Mouse (Mus musculus) megakaryocyte progenitor cell, adult 5-6 weeks (primary cell): ENCODE measurements around the gene Zfp628. TPM values are rescaled to one million over a fixed set of nuclear protein-coding genes. Genes with fewer than 3 reads are reported as not detected.

ENCODE experiments used
- ATAC-seq: replicated peaks from 2 replicates; pipeline ENCODE4 v1.8.0; 2016; ENCODE audit warnings: mild to moderate bottlenecking, moderate TSS enrichment, inconsistent platforms; ENCODE audit not compliant: poor library complexity
- total RNA-seq, 2 experiments: library from RNA; stranded (forward) in 1 of 2; stranded (reverse) in 1 of 2; fragments of 157-497, 149-512 nt in 1 of 2; fragments of 200-1000 nt in 1 of 2; gene quantifications; 2 replicates each; pipeline versions ENCODE4 v1.2.3 to v1.2.4; 2015 to 2017

Gene Zfp628
- total RNA-seq, 2 experiments from 2014 or later: 1.9 to 7.4 TPM

GRCm38 (mm10) chr7:4917494-4917893, 2.5 kb downstream of the Zfp628 start:
- ATAC-seq: no peak

DNA sequence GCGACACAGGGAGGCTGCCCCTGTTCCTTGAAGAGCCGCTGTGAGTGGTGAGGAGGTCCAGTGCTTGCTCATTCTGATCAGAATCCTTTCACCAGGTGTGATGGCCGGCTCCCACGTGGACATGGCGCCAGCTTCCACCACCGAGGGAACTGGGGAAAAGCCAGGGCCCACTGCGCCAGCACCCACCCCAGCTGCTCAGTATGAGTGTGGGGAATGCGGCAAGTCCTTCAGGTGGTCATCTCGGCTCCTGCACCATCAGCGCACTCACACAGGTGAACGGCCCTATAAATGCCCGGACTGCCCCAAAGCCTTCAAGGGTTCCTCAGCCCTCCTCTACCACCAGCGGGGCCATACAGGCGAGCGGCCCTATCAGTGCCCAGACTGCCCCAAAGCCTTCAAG, 3.7 kb downstream of the Zfp628 start:
- ATAC-seq: no peak

GRCm38 (mm10) chr7:4919096-4919495, 4.1 kb downstream of the Zfp628 start:
- ATAC-seq: no peak

DNA sequence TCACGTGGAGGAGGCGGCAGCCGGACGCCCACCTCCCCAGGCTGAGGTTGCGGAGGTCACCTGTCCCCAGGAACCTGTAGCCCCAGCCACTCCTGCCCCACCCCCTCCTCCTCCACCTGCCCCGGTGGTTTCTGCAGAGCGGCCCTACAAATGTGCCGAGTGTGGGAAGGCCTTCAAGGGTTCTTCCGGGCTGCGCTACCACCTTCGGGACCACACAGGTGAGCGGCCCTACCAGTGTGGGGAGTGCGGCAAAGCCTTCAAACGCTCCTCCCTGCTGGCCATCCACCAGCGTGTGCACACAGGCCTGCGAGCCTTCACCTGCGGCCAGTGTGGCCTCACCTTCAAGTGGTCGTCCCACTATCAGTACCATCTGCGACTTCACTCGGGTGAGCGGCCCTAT, 5.0 kb downstream of the Zfp628 start:
- ATAC-seq: no peak

DNA sequence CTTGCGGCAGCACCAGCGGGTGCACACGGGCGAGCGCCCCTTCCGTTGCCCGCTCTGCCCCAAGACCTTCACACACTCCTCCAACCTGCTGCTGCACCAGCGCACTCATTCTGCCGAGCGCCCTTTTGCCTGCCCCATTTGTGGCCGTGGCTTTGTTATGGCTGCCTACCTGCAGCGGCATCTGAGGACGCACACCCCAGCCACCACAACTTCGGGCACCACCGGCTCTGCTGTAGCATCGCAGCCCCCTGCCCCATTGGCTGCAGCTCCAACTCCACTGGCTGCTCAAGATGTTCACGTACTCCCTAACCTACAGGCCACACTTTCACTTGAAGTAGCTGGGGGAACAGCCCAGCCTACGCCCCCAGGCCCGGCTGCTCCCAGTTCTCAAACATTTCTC, 5.5 kb downstream of the Zfp628 start:
- ATAC-seq: no peak

DNA sequence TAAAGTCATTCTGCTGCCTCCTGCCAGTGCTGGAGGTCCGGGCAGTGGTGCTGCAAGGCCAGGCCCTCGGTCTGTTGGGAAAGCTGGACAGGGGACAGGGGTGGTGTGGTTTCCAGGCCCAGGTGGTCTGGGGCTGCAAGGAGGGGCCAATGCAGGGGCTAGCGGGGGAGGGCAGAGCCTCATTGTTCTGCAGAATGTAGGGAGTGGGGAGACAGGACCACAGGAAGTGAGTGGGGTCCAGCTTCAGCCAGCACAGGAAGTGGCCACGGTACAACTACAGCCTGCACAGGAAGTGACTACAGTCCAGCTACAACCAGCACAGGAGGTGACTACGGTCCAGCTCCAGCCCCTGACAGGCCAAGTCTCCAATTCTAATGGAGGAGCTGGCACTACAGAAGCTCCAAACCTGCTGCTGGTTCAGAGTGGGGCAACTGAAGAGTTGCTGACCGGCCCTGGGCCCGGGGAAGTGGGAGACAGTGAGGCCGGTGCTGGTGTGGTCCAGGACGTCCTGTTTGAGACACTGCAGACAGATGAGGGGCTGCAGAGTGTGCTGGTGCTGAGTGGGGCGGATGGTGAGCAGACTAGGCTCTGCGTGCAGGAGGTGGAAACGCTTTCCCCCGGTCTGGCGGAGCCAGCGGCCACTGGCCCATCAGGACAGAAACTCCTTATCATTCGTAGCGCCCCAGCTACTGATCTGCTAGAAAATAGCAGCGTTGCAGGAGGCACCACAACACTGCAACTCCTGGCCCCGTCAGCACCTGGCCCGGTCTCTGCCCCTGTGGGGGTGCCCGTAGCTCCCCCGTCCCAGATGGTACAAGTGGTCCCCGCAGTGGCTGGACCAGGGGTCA, 6.2 kb downstream of the Zfp628 start:
- no peak for ATAC-seq

DNA sequence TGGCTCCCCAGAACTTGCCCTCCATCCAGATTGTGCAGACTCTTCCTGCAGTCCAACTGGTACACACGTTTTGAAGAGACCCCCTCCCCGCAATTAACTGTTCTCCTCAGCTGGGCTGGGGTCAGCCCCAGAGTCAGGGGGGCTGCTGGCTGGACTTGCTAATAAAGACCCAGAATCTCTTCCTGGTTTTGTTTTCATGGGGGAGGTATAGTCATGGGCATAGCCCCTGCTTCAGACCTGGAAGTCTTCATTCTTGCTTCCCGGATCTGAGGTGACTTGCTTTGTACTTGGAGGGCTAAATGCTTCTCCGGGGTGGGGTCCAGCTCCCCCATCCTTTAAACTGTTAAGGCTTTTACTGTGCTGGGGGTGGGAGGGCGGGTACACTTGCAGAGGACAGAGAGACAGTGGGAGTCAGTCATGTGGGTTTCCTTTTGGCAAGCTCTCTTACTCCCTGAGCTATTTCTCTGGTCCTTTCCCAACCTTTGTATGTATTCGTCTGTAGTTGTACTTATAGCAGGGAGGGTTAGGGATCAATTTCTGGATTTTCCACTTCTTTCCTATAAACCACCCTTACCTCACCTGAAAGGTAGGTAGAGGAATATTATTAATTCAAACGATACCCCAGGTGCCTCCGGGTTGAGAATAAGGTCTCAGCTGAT, 6.9 kb downstream of the Zfp628 start, which contains the start of gene Nat14:
Nat14 (plus strand) TSS at position 205 of the 659 bp plus-strand sequence.
- no peak for ATAC-seq

DNA sequence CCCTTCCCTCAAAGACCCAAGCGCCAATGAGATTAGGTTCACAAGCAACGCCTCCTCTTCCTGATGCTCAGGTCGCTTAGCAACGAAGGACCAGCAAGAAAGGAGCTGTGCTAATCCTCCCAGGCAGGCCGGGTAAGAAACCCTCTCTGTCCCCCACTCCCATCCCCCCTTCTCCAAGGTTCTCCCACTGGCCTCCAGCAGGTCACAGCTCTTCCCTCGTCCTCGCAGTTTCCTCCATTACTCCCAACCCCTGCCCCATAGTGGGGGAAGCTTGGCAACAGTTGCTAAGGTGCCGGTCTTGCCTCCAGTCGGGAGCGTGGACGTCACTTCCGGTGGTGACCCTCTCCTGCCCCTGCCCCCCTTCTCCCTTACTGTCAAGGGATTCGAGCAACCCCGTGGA, 7.5 kb downstream of the Zfp628 start:
- peak; percentile 32 for ATAC-seq

DNA sequence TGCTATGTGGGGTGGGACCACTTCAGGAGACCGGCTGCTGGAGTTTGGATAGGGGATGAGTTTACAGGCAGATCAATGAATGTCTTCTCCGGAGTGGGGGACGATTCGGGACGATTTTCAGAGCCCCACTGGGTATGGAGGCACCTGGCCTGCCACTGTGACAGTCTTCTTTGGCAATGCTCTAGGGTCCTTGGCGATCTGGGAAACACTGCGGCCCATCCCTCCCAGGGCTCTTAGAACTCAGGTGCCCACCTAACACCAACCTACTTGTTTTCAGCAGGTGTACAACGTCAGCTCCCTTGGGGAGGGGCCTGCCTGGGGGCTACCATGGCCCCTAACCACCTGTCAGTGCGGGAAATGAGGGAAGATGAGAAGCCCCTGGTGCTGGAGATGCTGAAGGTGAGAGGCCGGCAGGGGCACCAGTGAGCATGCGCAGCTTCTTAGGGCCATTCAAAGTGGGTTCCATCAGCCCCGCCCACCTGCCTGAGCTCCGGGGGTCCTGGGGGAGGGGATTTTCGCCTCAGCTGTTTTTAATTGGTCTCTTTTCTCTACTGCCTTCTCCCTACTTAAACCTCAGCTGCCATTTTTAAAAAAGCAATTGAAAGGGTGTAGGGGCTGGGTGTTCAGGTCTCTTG, 8.0 kb downstream of the Zfp628 start:
- no peak for ATAC-seq

DNA sequence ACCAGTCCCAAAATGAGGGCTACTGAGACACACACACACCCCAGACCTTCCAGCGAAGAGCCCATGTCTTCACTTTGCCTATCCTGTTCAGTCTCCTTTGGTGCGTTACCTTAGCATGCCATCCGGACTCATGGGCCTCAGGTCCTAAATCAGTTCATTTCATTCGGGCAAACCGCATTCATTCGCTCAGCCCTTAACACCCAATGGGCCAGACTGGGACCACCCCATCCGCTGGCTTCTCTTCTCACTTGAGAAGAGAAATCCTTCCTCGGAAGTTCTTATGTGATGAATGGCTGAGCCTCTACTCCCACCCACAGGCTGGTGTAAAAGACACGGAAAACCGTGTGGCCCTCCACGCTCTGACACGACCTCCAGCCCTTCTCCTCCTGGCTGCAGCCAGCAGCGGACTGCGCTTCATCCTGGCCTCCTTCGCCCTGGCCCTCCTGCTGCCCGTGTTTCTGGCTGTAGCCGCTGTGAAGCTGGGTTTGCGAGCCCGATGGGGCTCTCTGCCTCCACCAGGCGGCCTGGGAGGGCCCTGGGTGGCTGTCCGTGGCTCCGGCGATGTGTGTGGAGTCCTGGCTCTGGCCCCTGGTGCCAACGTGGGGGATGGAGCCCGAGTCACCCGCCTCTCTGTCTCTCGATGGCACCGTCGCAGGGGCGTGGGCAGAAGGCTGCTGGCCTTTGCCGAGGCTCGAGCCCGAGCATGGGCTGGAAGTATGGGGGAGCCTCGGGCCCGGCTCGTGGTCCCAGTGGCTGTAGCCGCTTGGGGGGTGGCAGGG, 8.8 kb downstream of the Zfp628 start:
- peak; percentile 56 for ATAC-seq

DNA sequence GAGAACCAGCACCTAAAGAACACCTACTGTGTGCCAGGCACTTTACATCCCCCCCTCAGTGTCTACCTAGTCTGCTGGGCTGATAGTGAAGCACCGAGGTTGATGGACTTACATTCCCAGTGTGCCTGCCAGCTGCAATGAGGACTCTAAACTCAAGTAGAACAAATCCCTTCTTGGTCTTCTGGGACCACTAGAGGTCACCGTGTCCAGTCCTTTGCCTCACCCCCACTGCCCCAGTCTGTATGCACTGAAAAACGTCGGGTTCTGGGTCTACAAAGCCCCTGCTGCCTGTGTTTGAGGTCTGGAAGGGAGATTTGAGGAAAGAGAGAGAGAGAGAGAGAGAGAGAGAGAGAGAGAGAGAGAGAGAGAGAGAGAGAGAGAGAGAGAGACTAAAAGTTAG, 9.5 kb downstream of the Zfp628 start:
- ATAC-seq: no peak

DNA sequence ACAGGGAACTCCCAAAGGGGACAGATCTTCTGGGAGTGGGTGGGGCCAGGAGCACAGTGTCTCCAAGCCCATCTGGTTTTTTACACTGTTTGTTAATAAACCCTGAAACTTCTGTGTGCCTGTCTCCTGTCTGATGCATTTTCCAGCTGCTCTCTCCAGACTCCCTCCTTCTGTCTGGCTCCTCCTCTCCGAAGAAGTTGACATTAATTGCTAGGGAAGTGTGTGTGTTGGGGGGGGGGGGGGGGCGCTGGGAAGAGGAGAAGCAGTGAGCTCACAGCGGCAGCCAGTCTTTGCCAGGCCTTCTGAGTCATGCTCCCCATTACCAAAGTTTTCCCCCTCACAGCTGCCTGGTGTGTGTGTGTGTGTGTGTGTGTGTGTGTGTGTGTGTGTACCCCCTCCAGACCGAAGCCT, 9.9 kb downstream of the Zfp628 start:
- ATAC-seq: no peak

DNA sequence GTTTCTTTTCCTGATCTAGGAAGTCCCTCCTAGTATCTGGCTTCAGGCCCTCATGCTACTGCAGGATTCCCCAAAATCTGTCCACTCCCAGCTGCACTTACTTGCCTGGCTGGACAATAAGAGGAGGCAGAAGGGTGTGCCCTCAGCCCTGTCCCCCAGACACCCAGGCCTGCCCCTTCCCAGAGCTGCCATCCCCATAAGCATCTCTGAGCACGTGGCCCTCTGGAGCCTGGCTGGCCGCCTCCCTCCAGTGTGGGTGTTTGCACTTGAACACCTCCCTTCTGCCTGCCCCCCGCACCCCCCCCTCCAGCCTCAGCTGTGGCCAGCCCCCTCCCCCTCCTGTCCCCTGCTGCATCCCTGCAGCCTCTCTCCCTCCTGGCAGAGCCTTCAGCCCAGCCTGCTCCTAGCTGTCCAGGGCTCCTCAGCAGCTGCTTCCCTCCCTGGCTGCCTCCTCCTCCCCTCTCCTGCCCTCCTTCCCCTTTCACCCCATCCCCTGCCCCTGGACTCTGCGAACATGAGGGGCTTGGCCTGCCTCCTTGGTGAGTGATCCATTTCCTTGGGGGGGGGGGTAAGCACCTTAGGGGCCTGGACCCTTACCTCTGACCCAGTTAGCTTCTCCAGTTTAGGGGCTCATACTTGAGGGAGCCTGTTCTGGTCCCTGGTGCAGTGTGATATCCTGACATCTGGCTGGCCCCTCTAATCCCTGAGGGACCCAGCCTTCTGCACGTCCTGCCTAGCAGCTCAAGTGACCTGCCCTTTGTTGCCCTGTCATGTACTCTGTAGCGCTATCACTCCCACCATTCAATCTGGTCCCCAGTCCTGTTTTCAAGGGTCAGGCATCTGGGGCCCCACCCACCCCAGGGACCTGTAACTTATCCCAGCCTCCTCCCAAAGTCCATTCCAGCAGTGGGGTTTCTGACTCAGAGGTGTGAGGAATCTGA, 10.7 kb downstream of the Zfp628 start, which contains the start of gene Ssc5d:
Ssc5d (plus strand) TSS at position 345 of the 941 bp plus-strand sequence.
- ATAC-seq: no peak

DNA sequence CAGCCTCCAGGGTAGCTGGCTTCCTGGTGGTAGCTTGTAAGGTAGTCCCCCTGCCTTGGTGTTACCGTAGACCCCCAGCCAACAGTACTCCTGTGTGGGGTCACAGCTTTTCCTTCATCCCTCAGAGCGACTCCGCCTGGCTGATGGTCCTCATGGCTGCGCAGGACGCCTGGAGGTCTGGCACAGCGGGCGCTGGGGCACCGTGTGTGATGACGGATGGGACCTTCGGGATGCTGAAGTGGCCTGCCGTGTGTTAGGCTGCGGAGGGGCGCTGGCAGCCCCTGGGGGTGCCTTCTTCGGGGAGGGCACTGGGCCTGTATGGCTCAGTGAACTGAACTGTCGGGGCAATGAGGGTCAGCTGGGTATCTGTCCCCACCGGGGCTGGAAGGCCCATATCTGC, 11.8 kb downstream of the Zfp628 start:
- ATAC-seq: no peak

GRCm38 (mm10) chr7:4927711-4928110, 12.7 kb downstream of the Zfp628 start:
- no peak for ATAC-seq

DNA sequence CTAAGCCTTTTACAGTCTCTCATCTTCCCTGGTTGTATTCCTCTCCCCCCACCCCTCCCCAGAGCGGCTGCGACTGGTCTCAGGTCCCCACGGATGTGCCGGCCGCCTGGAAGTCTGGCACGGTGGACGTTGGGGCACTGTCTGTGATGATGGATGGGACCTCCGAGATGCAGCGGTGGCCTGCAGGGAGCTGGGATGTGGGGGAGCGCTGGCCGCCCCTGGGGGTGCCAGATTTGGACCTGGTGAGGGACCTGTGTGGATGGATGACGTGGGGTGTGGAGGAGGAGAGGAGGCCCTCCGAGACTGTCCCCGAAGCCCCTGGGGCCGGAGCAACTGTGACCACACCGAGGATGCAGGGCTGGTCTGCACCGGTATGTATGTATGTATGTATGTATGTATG, 13.3 kb downstream of the Zfp628 start:
- ATAC-seq: no peak

- ATAC-seq: no peak
Measured at GRCm38 (mm10) chr7:4933103-4933502, 18.1 kb downstream of the Zfp628 start.

DNA sequence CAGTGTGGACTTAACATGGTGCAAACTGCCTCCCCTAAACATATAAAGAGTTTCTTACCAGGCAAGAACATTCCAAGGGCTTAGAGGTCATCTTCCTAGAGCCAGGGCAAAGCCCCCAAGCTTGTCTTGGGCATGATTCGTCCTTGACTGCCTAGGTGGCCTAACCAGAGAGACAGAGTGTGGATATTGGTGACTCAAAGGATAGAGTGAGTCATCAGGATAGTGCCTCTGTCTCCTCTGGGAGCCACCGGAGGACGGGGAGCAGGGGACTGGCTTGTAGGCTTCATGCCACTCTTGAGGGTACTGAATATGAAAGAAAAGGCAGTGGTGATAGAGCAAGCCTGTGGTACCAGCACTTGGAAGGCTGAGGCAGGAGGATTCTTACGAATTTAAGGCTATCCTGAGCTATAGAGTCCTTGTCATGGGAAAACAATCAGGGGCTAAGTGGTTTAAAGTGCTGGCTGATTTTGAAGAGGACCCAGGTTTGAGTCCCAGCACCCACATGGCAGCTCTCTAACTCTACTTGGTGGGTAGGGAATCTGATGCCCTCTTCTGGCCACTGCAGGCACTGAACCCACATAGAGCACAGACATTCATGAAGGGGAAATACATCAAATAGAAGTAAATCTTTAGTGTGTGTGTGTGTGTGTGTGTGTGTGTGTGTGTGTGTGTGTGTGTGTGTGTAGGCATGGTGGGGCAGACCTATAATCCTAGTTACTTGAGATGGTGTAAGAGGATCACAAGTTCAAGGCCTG, 19.3 kb downstream of the Zfp628 start:
- ATAC-seq: no peak

- ATAC-seq: no peak
Measured at GRCm38 (mm10) chr7:4936832-4937231, 21.8 kb downstream of the Zfp628 start.
